Comparison of ENCODE assay signal across 9 mouse cellular contexts in genomic region chr19:27416569-27416968, GRCm38 (mm10). TPM values are rescaled to one million over a fixed set of nuclear protein-coding genes. Genes with fewer than 3 reads are reported as not detected.
DNase-seq lines count a peak whose midpoint lies in the region; ATAC-seq and TF ChIP-seq lines count a peak whose summit lies in the region.
"Had no signal": no experiment of that assay in that cellular context is flagged by ENCODE, and none has a peak within 500 bp of the region (broad histone marks: within the 10 kb centered on the region; RNA-seq: fewer than 3 reads in every experiment).

No protein-coding gene starts in this region.

- H3K4me3 ChIP-seq in forebrain, postnatal 0 days (ENCODE audit: low read depth, low read length): no peak overlapping the region
- H3K4me3 ChIP-seq: lung, embryonic 15.5 days had no signal

- no peak overlapping the region for H3K9ac ChIP-seq in forebrain, postnatal 0 days
- H3K9ac ChIP-seq: lung, embryonic 15.5 days had no signal

- no peak overlapping the region for H3K27ac ChIP-seq in forebrain, postnatal 0 days (ENCODE audit: low read depth, low read length)
- H3K27ac ChIP-seq: lung, embryonic 15.5 days had no signal

- peaks cover 74% of the 10 kb centered on the region for H3K36me3 ChIP-seq in forebrain, postnatal 0 days (ENCODE audit: insufficient read depth)
- H3K36me3 ChIP-seq in splenic B cell, adult 2 months (ENCODE audit: control insufficient read depth, insufficient read depth, low read length, poor library complexity, severe bottlenecking): peaks cover 8% of the 10 kb centered on the region

- H3K27me3 ChIP-seq in forebrain, postnatal 0 days (ENCODE audit: insufficient read depth, low read length): no peaks in the 10 kb centered on the region
- H3K27me3 ChIP-seq in splenic B cell, adult 2 months (ENCODE audit: control insufficient read depth, insufficient read depth, low read length, poor library complexity, severe bottlenecking): no peaks in the 10 kb centered on the region
- H3K27me3 ChIP-seq: lung, embryonic 15.5 days had no signal

- no peak overlapping the region for H3K4me2 ChIP-seq in forebrain, postnatal 0 days (ENCODE audit: low read depth)
- H3K4me2 ChIP-seq: lung, embryonic 15.5 days had no signal

- H3K9me3 ChIP-seq in forebrain, postnatal 0 days (ENCODE audit: low read length): no peaks in the 10 kb centered on the region
- H3K9me3 ChIP-seq: lung, embryonic 15.5 days had no signal

- no peak for ATAC-seq in CD4-positive, CD25-positive, alpha-beta regulatory T cell, adult 4 months
- 0 out of 2 replicates have a peak, but pooled peaks have one; percentile 42 for ATAC-seq in forebrain, postnatal 0 days
- peak; percentile 89 for ATAC-seq in megakaryocyte-erythroid progenitor cell, adult 5-6 weeks (replicated peaks; ENCODE audit: low FRiP score, low TSS enrichment, poor library complexity, severe bottlenecking)

- DNase-seq in CD4-positive, CD25-positive, alpha-beta regulatory T cell, adult 2 months (ENCODE audit: low read depth, low spot score): peak; percentile 35
- DNase-seq in 416B (ENCODE audit: low read depth): peak; percentile 26
- peak; percentile 59 for DNase-seq in brain, adult 2 months (ENCODE audit: low read depth, low spot score)
- peak; percentile 54 for DNase-seq in forebrain, postnatal 0 days
- peak; percentile 81 for DNase-seq in kidney, postnatal 10 days
- DNase-seq in splenic B cell, adult 2 months (ENCODE audit: low read depth, low spot score): peak; percentile 28

- no peaks in the 10 kb centered on the region for H3K4me1 ChIP-seq in forebrain, postnatal 0 days (ENCODE audit: insufficient read depth)
- H3K4me1 ChIP-seq: lung, embryonic 15.5 days had no signal

- 62% methylated on average over 11 of the region's 11 CpGs for WGBS in forebrain, postnatal 0 days

- TF ChIP-seq CTCF in forebrain, postnatal 0 days (IDR thresholded peaks at IDR 0.05; ENCODE audit: low read depth): peak; percentile 76

RNA-seq across cellular contexts. Expression of gene Pum3, which starts 13.1 kb away (rescaled TPM):
- polyA plus RNA-seq in CD4-positive, CD25-positive, alpha-beta regulatory T cell, adult 4 months (2017; shearing (Covaris generic)): 100 to 1,000 TPM in 1 of 2 experiments, 10 to 100 TPM in 1; 97.3 to 107 TPM
- 29.4 and 36.2 TPM in 2 replicates for total RNA-seq in forebrain, postnatal 0 days (2014; rRNA removed)
- polyA plus RNA-seq in forebrain, postnatal 0 days (2015; fragmentation: Nextera tagmentation; extraction: Ambion mirVana): 58.8 and 59.7 TPM in 2 replicates
- 141 and 228 TPM in 2 replicates for total RNA-seq in megakaryocyte-erythroid progenitor cell, adult 5-6 weeks (2014; fragmentation: Nextera tagmentation)
- 175 and 180 TPM in 2 replicates for total RNA-seq in megakaryocyte-erythroid progenitor cell, adult 5-6 weeks (2017)

Comparison
In these comparisons a context has a peak if more than half of its experiments do, and no peak if none do; other contexts are left out.
1. DNase-seq: peak in every context shown above with its lines; median percentile 81 in kidney, postnatal 10 days; 59 in brain, adult 2 months; 54 in forebrain, postnatal 0 days; 35 in CD4-positive, CD25-positive, alpha-beta regulatory T cell, adult 2 months; 28 in splenic B cell, adult 2 months; 26 in 416B.